Mouse (Mus musculus) monocyte, adult 5-6 weeks (primary cell): Measurements from ENCODE around the gene 1700056E22Rik. TPM values are rescaled to one million over a fixed set of nuclear protein-coding genes. Genes with fewer than 3 reads are reported as not detected.

Source experiments
- ATAC-seq: fragments of 153-309, 156-312 bp; replicated peaks from 2 replicates; pipeline ENCODE4 v1.8.0; 2017; ENCODE audit warnings: mild to moderate bottlenecking; ENCODE audit not compliant: low TSS enrichment, insufficient number of reproducible peaks, severe bottlenecking, poor library complexity, low FRiP score
- total RNA-seq: library from RNA; stranded (forward); fragments of 200-1000, 200-491, 200-594 nt; gene quantifications from 3 replicates; pipeline ENCODE4 v1.2.3, GENCODE M21; 2017

Gene 1700056E22Rik
- total RNA-seq, 1 experiment from 2014 or later, result 1.8 TPM

DNA sequence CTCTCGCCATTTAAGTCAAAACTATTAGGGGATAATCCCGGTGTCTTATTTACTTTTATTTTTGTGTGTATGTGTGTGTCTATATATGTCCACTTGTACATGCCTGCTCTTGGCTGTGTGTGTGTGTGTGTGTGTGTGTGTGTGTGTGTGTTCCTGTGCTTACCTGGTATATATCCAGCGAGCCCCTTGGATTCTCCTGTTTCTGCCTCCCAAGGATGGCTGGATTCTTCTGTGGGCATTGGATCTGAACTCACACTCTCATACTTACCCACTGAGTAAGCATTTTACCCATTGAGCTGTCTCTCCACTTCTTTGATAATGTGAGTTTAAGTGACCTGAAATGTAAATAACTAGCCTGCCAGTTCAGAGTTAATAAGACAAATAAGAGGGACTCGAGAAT, 19.6 kb upstream of the 1700056E22Rik start:
- ATAC-seq, result no peak

DNA sequence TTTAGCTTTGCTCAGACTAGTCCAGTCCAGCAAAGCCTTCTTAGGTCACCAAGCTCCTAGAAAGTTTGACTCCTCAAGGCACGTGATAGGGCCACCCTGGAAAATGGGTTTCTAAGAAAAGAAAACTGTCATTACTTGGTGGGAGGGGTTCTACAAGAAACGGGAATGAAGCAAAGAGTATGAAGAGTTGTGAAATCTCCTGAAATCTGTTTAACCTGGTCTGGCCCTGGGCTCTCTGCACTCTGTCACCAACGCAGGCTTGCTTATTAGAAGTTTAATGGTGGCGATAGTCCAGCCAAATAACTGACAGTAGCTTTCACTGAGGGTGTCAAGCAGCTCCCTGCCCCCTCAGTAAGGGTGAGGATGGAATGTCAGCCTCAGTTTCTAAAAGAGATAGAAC, 19.0 kb upstream of the 1700056E22Rik start:
- ATAC-seq, result no peak

DNA sequence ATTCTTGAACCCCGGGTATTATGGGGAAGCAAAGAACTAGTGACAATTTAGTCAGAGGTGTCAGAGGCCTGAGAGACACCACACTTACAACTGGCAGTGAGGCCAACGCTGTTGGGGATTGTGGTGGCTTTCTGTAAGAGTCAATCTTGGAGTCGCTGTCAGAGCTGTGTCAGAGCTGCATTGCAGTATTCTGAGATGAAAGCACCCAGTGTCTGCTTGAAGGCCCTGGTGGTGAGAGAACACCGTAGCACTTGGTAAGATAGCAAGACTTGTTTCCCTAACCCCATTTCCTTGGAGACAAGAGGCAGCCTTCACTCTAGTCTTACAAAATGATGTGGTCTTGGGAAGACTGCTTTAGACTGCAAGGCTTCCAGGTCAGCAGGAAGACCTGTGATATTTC, 18.2 kb upstream of the 1700056E22Rik start:
- no peak for ATAC-seq

GRCm38 (mm10) chr1:184051824-184052223, 17.7 kb upstream of the 1700056E22Rik start:
- no peak for ATAC-seq

DNA sequence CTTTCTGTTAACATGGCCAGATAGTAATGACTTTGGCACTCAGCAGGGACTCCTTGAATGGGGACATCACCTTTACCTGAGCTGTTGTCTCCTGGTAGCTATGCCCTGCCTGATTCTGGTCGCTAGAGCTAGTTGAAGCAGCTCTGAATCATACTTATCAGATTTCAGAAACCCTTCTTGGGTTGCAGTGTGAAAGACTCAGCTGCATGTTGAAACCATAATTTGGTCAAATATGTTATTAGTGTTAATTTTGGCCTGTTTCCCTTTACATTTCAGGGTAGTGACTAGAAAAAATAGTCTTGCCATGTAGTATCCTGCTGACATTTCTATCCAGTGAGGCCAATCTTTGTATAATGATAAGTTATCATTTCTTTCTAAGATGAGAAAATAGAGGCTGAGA, 17.2 kb upstream of the 1700056E22Rik start:
- no peak for ATAC-seq

- peak; percentile 69 for ATAC-seq
These were observed 14.7 kb upstream of the 1700056E22Rik start for GRCm38 (mm10) chr1:184048675-184049418.

GRCm38 (mm10) chr1:184047818-184048217, 13.7 kb upstream of the 1700056E22Rik start:
- no peak for ATAC-seq

GRCm38 (mm10) chr1:184046070-184046677, 12.1 kb upstream of the 1700056E22Rik start:
- ATAC-seq, result no peak

GRCm38 (mm10) chr1:184043391-184043790, 9.3 kb upstream of the 1700056E22Rik start:
- ATAC-seq, result no peak

DNA sequence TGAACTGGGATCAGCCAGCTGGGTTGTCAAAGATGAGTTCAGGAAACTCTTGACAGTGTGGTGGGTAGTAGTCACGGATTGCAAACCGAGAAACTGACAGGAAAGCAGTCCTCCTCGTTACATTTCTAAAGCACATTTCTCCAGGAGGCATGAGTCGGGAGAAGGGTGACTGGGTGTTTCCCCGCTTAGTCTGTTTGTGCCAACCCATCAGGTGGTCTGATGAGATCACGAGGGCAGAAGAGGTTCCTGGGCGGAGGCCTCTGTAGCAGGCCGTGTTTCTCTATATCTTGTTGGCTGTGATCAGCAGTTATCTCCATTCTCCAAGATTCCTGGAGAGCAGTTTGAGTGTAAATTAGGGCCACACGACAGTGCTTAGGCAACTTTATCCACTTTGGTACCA, 8.6 kb upstream of the 1700056E22Rik start:
- no peak for ATAC-seq

DNA sequence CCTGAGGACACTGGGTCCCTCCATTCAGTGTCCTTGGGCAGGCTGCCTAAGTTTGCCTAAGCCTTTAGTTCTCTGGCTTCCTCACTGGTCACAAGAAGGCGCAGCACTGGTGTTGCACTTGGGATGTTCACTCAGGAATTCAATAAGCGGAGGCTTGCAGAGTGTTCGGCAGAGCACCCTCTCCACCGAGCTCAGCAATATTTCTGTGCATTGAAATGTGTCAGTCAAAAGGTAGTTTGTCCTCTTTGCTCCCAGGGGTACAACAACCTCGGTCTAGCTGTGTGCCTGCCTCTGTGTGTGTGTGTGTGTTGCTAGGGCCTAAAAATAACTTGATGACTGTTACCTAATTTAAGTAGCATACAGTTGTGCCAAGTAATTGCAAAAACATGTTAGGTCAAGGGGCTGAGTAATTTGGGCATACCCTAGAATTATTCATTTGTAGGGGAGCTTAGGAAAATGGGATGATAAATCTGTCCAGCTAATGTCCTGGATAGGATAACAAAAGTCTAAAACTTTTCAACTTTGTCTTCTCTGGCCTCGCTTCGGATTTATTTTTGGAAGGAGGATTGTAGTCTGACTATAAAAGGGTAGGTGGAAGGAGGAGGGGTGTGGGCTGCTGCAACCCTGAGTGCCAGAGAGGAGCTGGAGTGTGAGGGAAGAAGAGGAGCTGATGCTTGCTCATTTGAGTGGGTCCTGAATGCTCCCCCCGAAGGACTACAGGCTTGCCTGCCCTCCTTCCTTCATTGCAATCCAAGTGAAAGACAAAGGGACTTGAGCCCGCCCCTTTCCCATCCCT, 7.9 kb upstream of the 1700056E22Rik start:
- ATAC-seq, result no peak

DNA sequence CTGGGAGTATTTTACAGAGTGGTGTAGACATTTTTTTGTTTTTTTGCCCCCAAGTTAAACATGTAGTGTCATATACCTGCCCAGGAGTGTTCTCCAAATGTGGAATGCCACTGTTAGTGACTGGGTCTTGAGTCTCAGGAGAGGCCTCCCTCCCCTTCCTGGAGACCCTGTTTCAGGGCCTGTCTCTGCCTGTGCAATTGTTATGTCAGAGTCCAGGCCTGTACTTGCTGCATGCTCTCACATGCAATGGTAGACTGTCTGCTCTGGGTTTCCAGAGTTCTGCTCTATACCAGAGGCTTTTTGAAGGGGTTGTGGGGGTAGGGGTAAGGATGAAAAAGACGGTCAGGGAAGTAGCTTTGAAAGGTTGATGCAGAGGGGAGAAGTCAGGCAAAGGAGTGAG, 6.8 kb upstream of the 1700056E22Rik start:
- ATAC-seq, result no peak

- ATAC-seq, result no peak
These were observed 6.1 kb upstream of the 1700056E22Rik start for GRCm38 (mm10) chr1:184040181-184040580.

- ATAC-seq, result no peak
These were observed 5.2 kb upstream of the 1700056E22Rik start for GRCm38 (mm10) chr1:184039301-184039700.

DNA sequence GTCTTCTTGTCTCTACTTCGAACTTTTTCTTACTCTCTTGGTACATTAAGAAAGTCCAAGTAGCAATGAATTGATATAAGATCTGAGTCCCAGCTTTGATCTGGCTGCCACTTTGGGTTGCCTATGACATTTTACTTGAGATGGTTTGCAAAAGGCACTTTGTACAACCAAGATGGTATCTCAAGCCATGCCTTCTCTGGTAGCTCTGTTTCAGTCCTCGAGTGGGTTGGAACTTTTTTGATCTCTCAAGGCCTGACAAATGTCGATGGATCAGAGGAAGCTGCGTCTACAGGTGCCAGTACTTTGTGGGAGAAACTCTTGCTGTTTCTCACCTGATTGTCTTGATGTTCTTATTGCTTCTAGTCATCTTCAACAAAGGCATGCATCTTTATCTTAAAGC, 3.7 kb upstream of the 1700056E22Rik start:
- ATAC-seq, result no peak

DNA sequence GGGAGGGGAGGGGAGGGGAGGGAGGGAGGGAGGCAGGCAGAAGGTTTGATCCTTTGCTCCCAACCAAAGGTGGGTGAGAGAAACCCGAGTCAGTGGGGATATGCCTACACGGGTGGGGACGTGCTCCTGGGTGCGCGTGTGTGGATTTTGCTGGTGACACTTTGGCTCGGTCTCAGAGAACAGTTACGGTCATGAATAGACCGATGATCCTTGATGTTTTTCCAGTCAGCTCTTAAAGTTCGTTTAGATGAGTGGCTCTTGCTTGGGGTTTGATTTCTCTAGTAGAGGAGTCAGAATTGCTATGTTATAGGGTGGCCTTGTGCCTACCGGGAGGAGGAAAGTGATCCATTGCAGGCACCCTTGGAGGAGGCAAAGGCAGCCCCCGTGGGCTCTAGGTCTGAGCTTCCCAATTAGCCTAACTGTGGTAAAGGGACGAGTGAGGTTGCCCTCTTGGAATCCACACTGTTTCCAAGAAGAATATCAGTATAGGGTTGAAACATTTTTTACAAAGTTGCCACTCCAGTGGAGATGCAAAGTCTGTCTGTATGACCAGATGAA, 1.3 kb upstream of the 1700056E22Rik start:
- ATAC-seq, result no peak

- no peak for ATAC-seq
These were observed 660 bp upstream of the 1700056E22Rik start for GRCm38 (mm10) chr1:184034741-184035181.

DNA sequence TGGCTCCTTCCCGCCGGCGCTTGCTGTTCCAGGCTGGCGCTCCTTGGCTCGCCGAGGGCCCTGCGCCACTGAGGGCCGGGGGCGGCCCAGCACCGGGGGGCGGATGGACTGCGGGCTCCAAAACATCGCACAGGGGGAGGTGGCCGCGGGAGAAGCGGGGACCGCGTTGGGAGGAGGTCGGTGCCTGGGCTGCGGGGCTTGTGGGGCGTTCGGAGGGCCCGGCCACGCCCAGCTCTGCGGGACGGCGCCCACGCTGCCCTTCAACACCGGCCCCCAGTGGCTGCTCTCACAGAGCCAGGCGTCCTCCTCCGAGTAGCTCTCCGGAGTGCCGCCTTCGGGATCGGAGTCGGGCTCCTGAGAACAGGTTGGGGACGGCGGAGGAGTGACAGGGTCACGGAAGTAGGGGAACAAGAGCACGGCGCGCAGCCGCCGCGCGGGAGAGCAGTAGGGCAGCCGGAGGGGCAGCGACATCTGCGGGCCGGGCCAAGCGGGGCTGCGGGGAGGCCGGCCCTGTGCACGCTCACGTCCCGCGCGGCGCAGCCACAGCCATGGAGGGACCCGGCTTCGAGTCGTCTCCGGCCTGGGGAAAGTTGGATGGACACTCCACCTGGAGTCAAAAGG, 601 bp downstream of the 1700056E22Rik start:
- ATAC-seq, result peak; percentile 10
